Mouse (Mus musculus): ENCODE results near the gene Fam173a.
A peak's percentile ranks its signal among the peaks of the same experiment; 100 is the strongest.
"Not testable (repeated sequence)": the region's sequence is repeated elsewhere in the genome, so short reads cannot be mapped to it uniquely, and the experiment has no call there.

Gene Fam173a

GRCm38 (mm10) chr17:25828223-25828594, 35.5 kb upstream of the Fam173a start:
- DNase-seq: peak; percentile 30

GRCm38 (mm10) chr17:25827546-25828222, 35.0 kb upstream of the Fam173a start:
- peak; percentile 25 for DNase-seq

GRCm38 (mm10) chr17:25827011-25827410, 34.3 kb upstream of the Fam173a start:
- no peak for DNase-seq

- no peak for DNase-seq
Measured at GRCm38 (mm10) chr17:25825984-25826570, 33.4 kb upstream of the Fam173a start.

- peak; percentile 16 for DNase-seq
Measured at GRCm38 (mm10) chr17:25825311-25825710, 32.6 kb upstream of the Fam173a start.

- DNase-seq: no peak
Measured at GRCm38 (mm10) chr17:25824362-25825142, 31.9 kb upstream of the Fam173a start.

GRCm38 (mm10) chr17:25823452-25823851, 30.8 kb upstream of the Fam173a start, which contains the start of gene Wdr24:
Gene Wdr24 (plus strand): TSS chr17:25823627.
- peak; percentile 81 for DNase-seq

GRCm38 (mm10) chr17:25818851-25819780, 26.4 kb upstream of the Fam173a start:
- DNase-seq: peak; percentile 29

GRCm38 (mm10) chr17:25817662-25818061, 25.0 kb upstream of the Fam173a start:
- DNase-seq: no peak

GRCm38 (mm10) chr17:25813471-25813870, 20.8 kb upstream of the Fam173a start:
- DNase-seq: peak; percentile 96

- no peak for DNase-seq
Measured at GRCm38 (mm10) chr17:25810890-25811289, 18.2 kb upstream of the Fam173a start.

GRCm38 (mm10) chr17:25809606-25810340, 17.1 kb upstream of the Fam173a start:
- DNase-seq: peak; percentile 29

GRCm38 (mm10) chr17:25808789-25809605, 16.3 kb upstream of the Fam173a start, which contains the start of gene Fbxl16:
Gene Fbxl16 (plus strand): TSS chr17:25809085.
- peak; percentile 81 for DNase-seq

GRCm38 (mm10) chr17:25808028-25808427, 15.3 kb upstream of the Fam173a start:
- DNase-seq: no peak

- not testable (repeated sequence) for DNase-seq
Measured at GRCm38 (mm10) chr17:25807452-25807851, 14.8 kb upstream of the Fam173a start.

- no peak for DNase-seq
Measured at GRCm38 (mm10) chr17:25806507-25806906, 13.8 kb upstream of the Fam173a start.

- no peak for DNase-seq
Measured at GRCm38 (mm10) chr17:25802825-25803517, 10.3 kb upstream of the Fam173a start.

GRCm38 (mm10) chr17:25801029-25801428, 8.3 kb upstream of the Fam173a start:
- DNase-seq: peak; percentile 76

- DNase-seq: peak; percentile 95
Measured at GRCm38 (mm10) chr17:25796951-25797369, 4.3 kb upstream of the Fam173a start, which contains the start of gene Metrn. Gene Metrn (minus strand): TSS chr17:25797136.

- peak; percentile 54 for DNase-seq
Measured at GRCm38 (mm10) chr17:25796211-25796771, 3.6 kb upstream of the Fam173a start.
